Mouse (Mus musculus): ENCODE results near the gene Cfc1.
"Not testable (repeated sequence)": the region's sequence is repeated elsewhere in the genome, so short reads cannot be mapped to it uniquely, and the experiment has no call there.

GRCm38 (mm10) chr1:34535043-34535698, at the start of gene Cfc1:
- not testable (repeated sequence) for TF ChIP-seq CTCF (IDR thresholded peaks at IDR 0.05; ENCODE audit: borderline replicate concordance, extremely low read depth, insufficient read depth, insufficient read length); POLR2A (IDR thresholded peaks at IDR 0.05; ENCODE audit: borderline replicate concordance, extremely low read depth, insufficient read depth, insufficient read length, poor library complexity, severe bottlenecking)

All from brain, embryonic 14.5 days (tissue).